Mouse (Mus musculus) liver, embryonic 13.5 days (tissue): Measurements from ENCODE around the gene Yipf1. TPM values are rescaled to one million over a fixed set of nuclear protein-coding genes. Genes with fewer than 3 reads are reported as not detected.

ENCODE experiments used
- ATAC-seq: fragments of 200-750 bp; cut with Nextera tagmentation; 2 replicates; pipeline ENCODE4 v1.8.0; 2017; ENCODE audit warnings: low read depth, mild to moderate bottlenecking, moderate number of reproducible peaks, moderate library complexity
- DNase-seq: peaks from one replicate; pipeline ENCODE4 v3.0.0; 2022
- H3K27ac ChIP-seq: fragments of 300-500 bp; sonication (generic); 2 replicates; pipeline ENCODE4 v1.5.1; 2015; ENCODE audit warnings: moderate library complexity, mild to moderate bottlenecking, inconsistent platforms
- H3K27me3 ChIP-seq: fragments of 300-500 bp; sonication (generic); 2 replicates; pipeline ENCODE4 v1.6.1; 2015; ENCODE audit warnings: mild to moderate bottlenecking, inconsistent platforms
- H3K36me3 ChIP-seq: fragments of 300-500 bp; sonication (generic); 2 replicates; pipeline ENCODE4 v1.6.1; 2015; ENCODE audit warnings: mild to moderate bottlenecking, inconsistent platforms
- H3K4me1 ChIP-seq: fragments of 300-500 bp; sonication (generic); replicated peaks from 2 replicates; pipeline ENCODE4 v1.6.1; 2015; ENCODE audit warnings: inconsistent platforms
- H3K4me2 ChIP-seq: fragments of 300-500 bp; sonication (generic); 2 replicates; pipeline ENCODE4 v1.6.1; 2015; ENCODE audit warnings: inconsistent platforms, mild to moderate bottlenecking, moderate library complexity
- H3K4me3 ChIP-seq: fragments of 300-500 bp; sonication (generic); replicated peaks from 2 replicates; pipeline ENCODE4 v1.5.1; 2015; ENCODE audit warnings: mild to moderate bottlenecking, inconsistent platforms
- H3K9ac ChIP-seq: fragments of 300-500 bp; sonication (generic); 2 replicates; pipeline ENCODE4 v1.6.1; 2015; ENCODE audit warnings: mild to moderate bottlenecking, inconsistent platforms
- H3K9me3 ChIP-seq: fragments of 300-500 bp; sonication (generic); replicated peaks from 2 replicates; pipeline ENCODE4 v1.6.1; 2016; ENCODE audit warnings: inconsistent platforms
- WGBS: fragments of 180-500 bp; shearing (Covaris S2); methylation state at CpG from one replicate; pipeline ENCODE4 v1.1.7; 2015; ENCODE audit not compliant: insufficient replicate concordance; 5-methylcytosine and 5-hydroxymethylcytosine counted together
- polyA plus RNA-seq: library from polyadenylated mRNA; unstranded; fragments of >200 nt; fragmentation: Nextera tagmentation; extraction: Ambion mirVana; gene quantifications from 2 replicates; pipeline ENCODE4 v1.2.1, GENCODE M21; 2015

Yipf1 gene
- polyA plus RNA-seq, 1 experiment from 2014 or later: 28.1 TPM

GRCm38 (mm10) chr4:107374677-107375076, 60.5 kb downstream of the Yipf1 start:
- no peak overlapping the region for H3K27ac ChIP-seq
- no peak for DNase-seq
- H3K9me3 ChIP-seq: no peaks in the 10 kb centered on the region
- WGBS: 50% methylated on average over 4 of the region's 4 CpGs
- peaks cover 81% of the 10 kb centered on the region for H3K36me3 ChIP-seq
- no peak overlapping the region for H3K9ac ChIP-seq
- no peak overlapping the region for H3K4me2 ChIP-seq
- H3K4me3 ChIP-seq: no peak overlapping the region
- peak; percentile 50; the same call in 1 of the 2 replicates for ATAC-seq
- H3K27me3 ChIP-seq: no peaks in the 10 kb centered on the region
- peaks cover 17% of the 10 kb centered on the region for H3K4me1 ChIP-seq

DNA sequence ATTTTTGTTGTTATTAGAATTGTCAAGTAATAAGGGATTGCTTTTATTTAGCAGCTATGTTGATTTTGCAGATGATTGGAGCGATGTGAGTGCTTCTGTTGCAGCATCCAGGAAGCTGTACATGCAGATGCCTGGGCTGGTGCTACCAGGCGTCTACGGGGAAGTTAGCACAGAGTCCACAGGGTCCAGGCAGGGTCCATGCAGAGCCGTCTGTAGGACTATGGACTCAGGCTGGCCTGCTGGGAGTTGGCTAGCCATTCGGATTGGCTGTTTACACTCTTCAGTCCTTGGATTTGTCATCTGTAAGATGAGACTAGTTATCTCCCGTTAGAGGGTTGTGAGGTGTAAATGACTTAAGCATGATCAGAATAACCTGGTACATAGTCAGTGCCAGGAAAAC, 64.8 kb downstream of the Yipf1 start:
- ATAC-seq: peak; percentile 82

DNA sequence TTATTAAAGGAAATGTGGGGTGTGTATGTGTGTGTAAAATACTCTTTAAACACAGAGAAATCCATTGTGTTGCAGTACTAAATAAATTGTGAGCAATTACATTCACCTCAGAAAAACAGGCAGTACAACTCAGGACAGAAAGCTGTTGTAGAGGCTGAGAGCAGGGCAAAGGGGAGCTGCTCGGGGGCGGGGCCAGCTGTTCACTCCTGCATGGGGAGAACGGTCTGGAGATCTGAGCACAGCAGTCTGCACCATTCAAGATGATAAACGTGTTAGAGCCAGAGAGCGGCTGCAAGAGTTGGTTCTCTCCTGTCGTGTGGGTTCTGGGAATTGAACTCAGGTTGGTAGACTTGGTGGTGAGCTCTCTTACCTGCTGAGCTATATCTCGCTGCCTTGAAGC, 66.7 kb downstream of the Yipf1 start:
- 73% methylated on average over 7 of the region's 7 CpGs for WGBS
- no peaks in the 10 kb centered on the region for H3K27me3 ChIP-seq
- H3K4me3 ChIP-seq: no peak overlapping the region
- no peak for ATAC-seq
- H3K4me2 ChIP-seq: no peak overlapping the region
- no peak overlapping the region for H3K27ac ChIP-seq
- H3K36me3 ChIP-seq: peaks cover 84% of the 10 kb centered on the region
- no peak for DNase-seq
- no peaks in the 10 kb centered on the region for H3K9me3 ChIP-seq
- no peaks in the 10 kb centered on the region for H3K4me1 ChIP-seq
- H3K9ac ChIP-seq: no peak overlapping the region

More for the DNA sequence above, 64.8 kb downstream of the Yipf1 start:
- H3K9me3 ChIP-seq: no peaks in the 10 kb centered on the region
- no peak overlapping the region for H3K4me3 ChIP-seq
- H3K4me2 ChIP-seq: no peak overlapping the region
- no peak overlapping the region for H3K9ac ChIP-seq
- peaks cover 9% of the 10 kb centered on the region for H3K4me1 ChIP-seq
- no peak for DNase-seq
- H3K27me3 ChIP-seq: no peaks in the 10 kb centered on the region
- H3K27ac ChIP-seq: no peak overlapping the region
- 71% methylated on average over 6 of the region's 6 CpGs for WGBS
- peaks cover 85% of the 10 kb centered on the region for H3K36me3 ChIP-seq

DNA sequence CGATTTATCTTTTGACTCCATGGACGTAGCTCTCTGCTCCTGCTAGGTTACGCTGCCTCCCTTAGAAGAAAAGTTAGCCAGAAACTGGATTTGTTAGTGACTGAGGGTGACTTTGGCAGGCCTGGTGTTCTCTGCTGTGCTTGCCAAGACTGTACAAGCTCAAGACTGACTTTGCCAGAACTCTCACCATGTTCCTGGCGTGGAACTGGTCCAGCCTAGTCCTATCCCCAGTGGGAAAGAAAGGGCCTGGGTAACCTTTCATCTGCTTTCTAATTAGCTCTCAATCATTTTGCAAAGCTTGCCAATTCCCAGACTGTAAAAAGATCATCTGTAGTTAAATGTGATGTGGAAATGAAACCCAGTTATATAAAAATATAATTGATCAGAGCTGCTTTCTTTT, 72.9 kb downstream of the Yipf1 start:
- DNase-seq (no peak), ATAC-seq (no peak)
- Histone ChIP-seq H3K27ac (no peak overlapping the region), H3K4me1 (no peaks in the 10 kb centered on the region), H3K36me3 (peaks cover 92% of the 10 kb centered on the region), H3K4me3 (no peak overlapping the region), H3K9ac (no peak overlapping the region), H3K9me3 (no peaks in the 10 kb centered on the region), H3K27me3 (no peaks in the 10 kb centered on the region), H3K4me2 (no peak overlapping the region)
- 88% methylated on average over 4 of the region's 4 CpGs for WGBS

DNA sequence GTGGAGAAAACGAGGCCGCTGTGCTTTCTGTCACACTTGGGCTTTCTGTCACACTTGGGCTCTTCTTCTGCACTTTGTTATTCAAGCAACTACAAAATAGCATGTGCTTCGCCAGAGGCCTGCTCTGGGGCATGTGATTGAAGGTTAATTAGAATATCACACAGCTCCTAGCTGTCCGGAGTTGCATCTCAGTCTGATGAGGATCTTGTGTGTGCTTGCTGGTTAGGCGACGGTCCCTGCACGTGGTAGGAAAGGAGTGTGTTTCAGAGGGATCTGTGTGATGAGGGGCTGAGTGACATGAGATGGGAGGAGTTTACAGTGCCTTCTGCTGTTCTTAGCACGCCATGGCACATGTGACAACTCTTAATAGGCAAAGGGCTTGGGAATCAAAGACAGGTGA, 73.3 kb downstream of the Yipf1 start:
- peaks cover 92% of the 10 kb centered on the region for H3K36me3 ChIP-seq
- no peak overlapping the region for H3K4me2 ChIP-seq
- 83% methylated on average over 8 of the region's 8 CpGs for WGBS
- no peaks in the 10 kb centered on the region for H3K9me3 ChIP-seq
- no peaks in the 10 kb centered on the region for H3K4me1 ChIP-seq
- no peak overlapping the region for H3K4me3 ChIP-seq
- H3K9ac ChIP-seq: no peak overlapping the region
- no peak overlapping the region for H3K27ac ChIP-seq
- ATAC-seq (no peak), DNase-seq (no peak)
- no peaks in the 10 kb centered on the region for H3K27me3 ChIP-seq

GRCm38 (mm10) chr4:107388291-107388690, 74.1 kb downstream of the Yipf1 start:
- Histone ChIP-seq H3K4me3 (no peak overlapping the region), H3K4me1 (no peaks in the 10 kb centered on the region), H3K36me3 (peaks cover 91% of the 10 kb centered on the region), H3K4me2 (no peak overlapping the region), H3K9ac (no peak overlapping the region), H3K27me3 (no peaks in the 10 kb centered on the region), H3K9me3 (no peaks in the 10 kb centered on the region), H3K27ac (no peak overlapping the region)
- no peak for DNase-seq
- ATAC-seq: no peak
- 85% methylated on average over 2 of the region's 2 CpGs for WGBS

GRCm38 (mm10) chr4:107389345-107389744, 75.2 kb downstream of the Yipf1 start:
- DNase-seq (no peak), ATAC-seq (no peak)
- Histone ChIP-seq H3K9ac (no peak overlapping the region), H3K27me3 (no peaks in the 10 kb centered on the region), H3K36me3 (peaks cover 93% of the 10 kb centered on the region), H3K4me2 (no peak overlapping the region), H3K27ac (no peak overlapping the region), H3K9me3 (no peaks in the 10 kb centered on the region), H3K4me3 (no peak overlapping the region), H3K4me1 (no peaks in the 10 kb centered on the region)
- 89% methylated on average over 3 of the region's 3 CpGs for WGBS

- Histone ChIP-seq H3K36me3 (peaks cover 92% of the 10 kb centered on the region), H3K9me3 (no peaks in the 10 kb centered on the region)
- WGBS: 80% methylated on average over 2 of the region's 2 CpGs
These were observed 79.6 kb downstream of the Yipf1 start for GRCm38 (mm10) chr4:107393771-107394170.

More at GRCm38 (mm10) chr4:107393771-107394170, 79.6 kb downstream of the Yipf1 start:
- Histone ChIP-seq H3K4me1 (no peaks in the 10 kb centered on the region), H3K27me3 (no peaks in the 10 kb centered on the region), H3K9ac (no peak overlapping the region), H3K27ac (no peak overlapping the region), H3K4me2 (no peak overlapping the region), H3K4me3 (no peak overlapping the region)
- DNase-seq (no peak), ATAC-seq (no peak)

Other genes with a start within 250 kb of the Yipf1 start
- 64.6 and 71.1 TPM in 2 replicates for gene Mrpl37, start 247.5 kb upstream of the Yipf1 start, polyA plus RNA-seq
- 2.6 and 2.8 TPM in 2 replicates for gene Cyb5rl, start 247.4 kb upstream of the Yipf1 start, polyA plus RNA-seq
- not detected in 2 replicates for gene Cdcp2, start 217.5 kb upstream of the Yipf1 start, polyA plus RNA-seq
- 150 and 179 TPM in 2 replicates for gene Tmem59, start 136.0 kb upstream of the Yipf1 start, polyA plus RNA-seq
- 12.7 and 16.9 TPM in 2 replicates for gene Tceanc2, start 135.2 kb upstream of the Yipf1 start, polyA plus RNA-seq
- not detected in 2 replicates for gene Ldlrad1, start 105.2 kb upstream of the Yipf1 start, polyA plus RNA-seq
- gene Lrrc42, start 60.8 kb upstream of the Yipf1 start, polyA plus RNA-seq: 16.8 and 18.1 TPM in 2 replicates
- 9.1 and 9.2 TPM in 2 replicates for gene Hspb11, start 60.8 kb upstream of the Yipf1 start, polyA plus RNA-seq
- not detected in 2 replicates for gene Dio1, start 7.2 kb upstream of the Yipf1 start, polyA plus RNA-seq
- gene Ndc1, start 53.4 kb downstream of the Yipf1 start, polyA plus RNA-seq: 18.5 and 24.0 TPM in 2 replicates
- 0.34 and 0.69 TPM in 2 replicates for gene Glis1, start 120.2 kb downstream of the Yipf1 start, polyA plus RNA-seq